Mouse (Mus musculus): ENCODE results near the gene Rbm39.

- TF ChIP-seq CTCF (IDR thresholded peaks at IDR 0.05; ENCODE audit: borderline replicate concordance, insufficient read depth, low read depth, low read length) (no peak), POLR2A (IDR thresholded peaks at IDR 0.05; ENCODE audit: borderline replicate concordance, insufficient read depth, low read length) (no peak)
Observed at GRCm38 (mm10) chr2:156227689-156228088, 47.7 kb upstream of the Rbm39 start.
